Mouse (Mus musculus): ENCODE data around the gene Efhb. TPM values are rescaled to one million over a fixed set of nuclear protein-coding genes. Genes with fewer than 3 reads are reported as not detected.
A peak's percentile ranks its signal among the peaks of the same experiment; 100 is the strongest.

The Efhb gene
- polyA plus RNA-seq (2016; fragmentation: Nextera tagmentation; extraction: Ambion mirVana) = 0.26 and 0.31 TPM in 2 replicates

GRCm38 (mm10) chr17:53462603-53463495 is at the start of gene Efhb:
TSS of gene Efhb (minus strand) at chr17:53463321.
- Histone ChIP-seq H3K27me3 (ENCODE audit: low read depth, poor library complexity, severe bottlenecking) (no peaks in the 10 kb centered on the region), H3K4me1 (peaks cover 3% of the 10 kb centered on the region), H3K4me3 (peak within 1 kb of the TSS; percentile 54), H3K27ac (peak within 1 kb of the TSS; percentile 63; the same call in 1 of the 2 replicates), H3K36me3 (no peaks in the 10 kb centered on the region), H3K9me3 (replicated peaks) (no peaks in the 10 kb centered on the region)
- 24% methylated on average over 26 of the region's 26 CpGs for WGBS
- peak; percentile 83 for DNase-seq (ENCODE audit: low spot score)

DNA sequence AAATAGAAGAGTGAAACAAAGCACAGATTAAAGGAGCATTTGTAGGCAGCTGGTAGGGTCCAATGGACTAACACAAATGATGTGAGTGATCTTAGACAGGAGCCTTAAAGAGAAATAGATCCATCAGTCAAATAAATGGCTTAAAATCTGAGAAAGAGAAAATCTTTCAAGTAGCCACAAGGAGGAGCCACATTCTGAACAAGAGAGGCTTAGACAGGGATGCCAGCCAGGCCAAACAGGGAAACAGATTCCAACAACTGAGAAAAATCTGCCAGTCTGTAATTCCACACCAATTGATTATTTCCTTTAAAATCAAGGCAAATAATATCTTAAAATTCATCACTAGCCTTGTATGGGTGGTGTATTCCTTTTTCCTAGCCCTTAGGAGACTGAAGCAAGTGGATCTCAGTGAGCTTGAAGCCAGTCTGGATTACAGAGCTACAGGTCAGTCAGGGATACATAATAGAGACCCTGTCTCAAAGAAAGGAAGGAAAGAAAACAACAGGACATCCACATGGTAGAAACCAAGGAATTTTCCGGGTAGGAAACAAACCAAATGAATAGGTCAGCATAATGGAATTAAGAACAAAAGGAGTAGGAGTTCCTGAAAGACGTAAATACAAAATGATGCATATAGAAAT is 49.3 kb upstream of the Efhb start:
- no peaks in the 10 kb centered on the region for H3K27me3 ChIP-seq (ENCODE audit: low read depth, poor library complexity, severe bottlenecking)
- DNase-seq (ENCODE audit: low spot score) = no peak
- no peaks in the 10 kb centered on the region for H3K9me3 ChIP-seq (replicated peaks)
- peaks cover 14% of the 10 kb centered on the region for H3K36me3 ChIP-seq
- WGBS = 96% methylated on average over 2 of the region's 2 CpGs
- no peak overlapping the region for H3K4me3 ChIP-seq
- no peaks in the 10 kb centered on the region; the same call in 1 of the 2 replicates for H3K4me1 ChIP-seq
- no peak overlapping the region for H3K27ac ChIP-seq

- no peak for DNase-seq (ENCODE audit: low spot score)
- no peaks in the 10 kb centered on the region for H3K9me3 ChIP-seq (replicated peaks)
- no peaks in the 10 kb centered on the region for H3K27me3 ChIP-seq (ENCODE audit: low read depth, poor library complexity, severe bottlenecking)
- peaks cover 83% of the 10 kb centered on the region for H3K36me3 ChIP-seq
- WGBS = 96% methylated on average over 2 of the region's 2 CpGs
- H3K4me3 ChIP-seq = no peak overlapping the region
- H3K4me1 ChIP-seq = no peaks in the 10 kb centered on the region
- no peak overlapping the region for H3K27ac ChIP-seq
Observed at GRCm38 (mm10) chr17:53502966-53503365, 39.8 kb upstream of the Efhb start.

- no peaks in the 10 kb centered on the region for H3K4me1 ChIP-seq
- 98% methylated on average over 1 of the region's 1 CpGs for WGBS
- H3K4me3 ChIP-seq = no peak overlapping the region
- no peaks in the 10 kb centered on the region for H3K27me3 ChIP-seq (ENCODE audit: low read depth, poor library complexity, severe bottlenecking)
- H3K36me3 ChIP-seq = peaks cover 89% of the 10 kb centered on the region
- no peak overlapping the region for H3K27ac ChIP-seq
- no peak for DNase-seq (ENCODE audit: low spot score)
- no peaks in the 10 kb centered on the region for H3K9me3 ChIP-seq (replicated peaks)
Observed at GRCm38 (mm10) chr17:53489007-53489378, 25.9 kb upstream of the Efhb start.

DNA sequence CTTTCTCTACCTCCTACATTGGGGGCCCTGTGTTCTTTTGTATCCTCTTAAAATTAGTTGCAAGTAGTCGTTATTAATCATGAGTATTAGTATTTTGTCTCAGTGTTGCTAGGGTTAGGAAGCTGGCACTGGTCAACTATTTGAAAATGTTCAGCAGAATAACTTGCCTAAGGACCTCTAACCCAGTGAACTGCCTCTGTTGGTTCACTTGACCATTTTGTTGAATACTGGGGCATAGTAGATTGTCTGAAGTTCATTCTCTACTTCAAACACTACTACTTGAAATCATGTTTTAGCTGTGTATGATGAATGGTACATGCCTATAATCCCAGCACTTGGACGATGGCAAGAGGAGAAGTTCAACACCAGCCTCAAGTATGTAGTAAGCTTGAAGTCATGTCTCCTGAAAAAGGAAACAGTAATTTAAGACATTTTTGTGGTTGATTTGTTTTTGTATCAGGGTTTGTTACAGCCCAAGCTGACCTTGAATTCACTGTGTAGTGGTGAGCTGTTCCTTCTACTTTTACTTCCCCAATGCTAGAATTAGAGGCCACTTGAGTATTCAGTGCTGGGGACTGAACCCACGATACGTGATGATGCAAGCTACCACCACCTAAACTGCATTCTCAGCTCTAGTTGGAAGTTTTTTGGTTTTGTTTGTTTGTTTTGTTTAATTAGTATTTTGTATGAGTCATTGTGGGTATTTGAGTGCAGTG is 25.3 kb upstream of the Efhb start:
- no peak overlapping the region for H3K27ac ChIP-seq
- no peaks in the 10 kb centered on the region for H3K27me3 ChIP-seq (ENCODE audit: low read depth, poor library complexity, severe bottlenecking)
- no peak for DNase-seq (ENCODE audit: low spot score)
- H3K9me3 ChIP-seq (replicated peaks) = no peaks in the 10 kb centered on the region
- WGBS = 90% methylated on average over 4 of the region's 4 CpGs
- H3K4me3 ChIP-seq = no peak overlapping the region
- no peaks in the 10 kb centered on the region for H3K4me1 ChIP-seq
- H3K36me3 ChIP-seq = peaks cover 87% of the 10 kb centered on the region

- Histone ChIP-seq H3K4me1 (peaks cover 16% of the 10 kb centered on the region), H3K4me3 (peak overlapping the region; percentile 96), H3K36me3 (peaks cover 23% of the 10 kb centered on the region), H3K27me3 (ENCODE audit: low read depth, poor library complexity, severe bottlenecking) (no peaks in the 10 kb centered on the region), H3K9me3 (replicated peaks) (no peaks in the 10 kb centered on the region), H3K27ac (no peak overlapping the region)
- DNase-seq (ENCODE audit: low spot score) = no peak
- WGBS = 60% methylated on average over 7 of the region's 7 CpGs
Observed at GRCm38 (mm10) chr17:53480433-53480832, 17.3 kb upstream of the Efhb start.

DNA sequence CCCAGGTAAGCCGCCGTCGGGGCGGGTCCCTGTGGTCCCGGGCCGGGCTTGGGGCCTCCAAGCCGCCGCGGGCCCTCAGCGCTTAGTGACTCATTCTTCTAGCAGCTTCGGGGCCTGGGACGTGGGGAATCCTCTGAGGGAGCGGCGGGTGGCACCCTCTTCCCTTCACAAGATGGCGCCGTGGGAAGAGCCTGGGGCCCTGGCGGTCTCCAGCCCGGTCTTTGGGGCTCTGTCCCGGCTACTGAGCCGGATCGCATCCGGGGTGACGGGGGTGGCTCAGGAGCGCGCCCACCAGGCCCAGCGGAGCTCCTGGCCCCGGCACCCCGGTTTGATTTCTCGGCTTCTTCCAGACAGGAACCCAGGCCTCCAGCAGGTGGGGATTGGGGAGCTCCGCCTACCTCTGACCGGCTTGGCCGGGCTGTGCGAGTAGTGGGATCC is 16.5 kb upstream of the Efhb start:
- peaks cover 15% of the 10 kb centered on the region for H3K36me3 ChIP-seq
- H3K27ac ChIP-seq = peak overlapping the region; percentile 94
- H3K9me3 ChIP-seq (replicated peaks) = no peaks in the 10 kb centered on the region
- no peaks in the 10 kb centered on the region for H3K27me3 ChIP-seq (ENCODE audit: low read depth, poor library complexity, severe bottlenecking)
- under 1% methylated on average over 33 of the region's 33 CpGs for WGBS
- peak overlapping the region; percentile 96 for H3K4me3 ChIP-seq
- H3K4me1 ChIP-seq = peaks cover 16% of the 10 kb centered on the region
- peak; percentile 72 for DNase-seq (ENCODE audit: low spot score)

GRCm38 (mm10) chr17:53478858-53479603 is 15.9 kb upstream of the Efhb start, which contains the start of gene Rab5a:
TSS of gene Rab5a (plus strand) at chr17:53479234.
- H3K4me3 ChIP-seq = peak within 1 kb of the TSS; percentile 96
- H3K27ac ChIP-seq = peak within 1 kb of the TSS; percentile 94
- H3K9me3 ChIP-seq (replicated peaks) = no peaks in the 10 kb centered on the region
- WGBS = under 1% methylated on average over 82 of the region's 82 CpGs
- peaks cover 9% of the 10 kb centered on the region for H3K36me3 ChIP-seq
- H3K27me3 ChIP-seq (ENCODE audit: low read depth, poor library complexity, severe bottlenecking) = no peaks in the 10 kb centered on the region
- H3K4me1 ChIP-seq = peaks cover 16% of the 10 kb centered on the region
- peak; percentile 100 for DNase-seq (ENCODE audit: low spot score)

DNA sequence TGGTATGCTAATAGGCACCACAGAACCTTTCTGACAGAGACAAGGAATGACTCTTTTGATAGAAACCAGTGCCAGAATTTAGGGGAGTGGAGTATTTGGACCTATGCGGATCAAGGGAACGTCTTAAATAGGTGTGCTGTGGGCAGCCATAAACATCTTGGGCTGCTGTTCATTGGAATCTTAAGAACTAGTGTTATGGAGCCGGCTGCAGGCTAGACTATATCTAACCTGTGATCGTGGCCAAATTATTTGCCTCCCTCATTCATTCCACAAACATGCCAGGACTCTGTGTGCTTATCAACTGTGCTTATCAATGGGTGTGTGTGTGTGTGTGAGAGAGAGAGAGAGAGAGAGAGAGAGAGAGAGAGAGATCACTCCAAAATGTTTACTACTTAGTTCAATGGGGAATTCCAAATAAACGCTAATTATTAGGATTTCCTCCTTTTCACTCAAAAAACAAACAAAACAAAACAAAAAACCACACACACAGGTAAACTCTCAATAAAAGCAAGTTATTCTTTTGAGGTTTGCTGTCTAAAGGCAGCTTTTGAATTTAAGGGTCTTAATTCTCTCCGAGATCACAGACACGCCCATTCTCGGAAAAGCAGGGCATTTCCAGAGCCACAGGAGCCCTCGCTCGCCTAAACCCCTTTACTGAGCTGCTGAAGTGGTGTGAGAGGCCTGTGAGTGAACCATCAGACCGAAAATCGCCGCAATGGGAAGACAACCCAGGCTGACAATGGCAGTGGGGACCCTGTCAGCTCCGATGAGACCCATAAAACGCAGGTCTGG is 15.1 kb upstream of the Efhb start:
- WGBS = 10% methylated on average over 15 of the region's 15 CpGs
- 0 out of 2 replicates have a peak, but pooled peaks cover 4% of the 10 kb centered on the region for H3K36me3 ChIP-seq
- H3K9me3 ChIP-seq (replicated peaks) = no peaks in the 10 kb centered on the region
- H3K4me3 ChIP-seq = peak overlapping the region; percentile 96
- no peaks in the 10 kb centered on the region for H3K27me3 ChIP-seq (ENCODE audit: low read depth, poor library complexity, severe bottlenecking)
- H3K4me1 ChIP-seq = peaks cover 16% of the 10 kb centered on the region
- H3K27ac ChIP-seq = peak overlapping the region; percentile 94
- DNase-seq (ENCODE audit: low spot score) = no peak

DNA sequence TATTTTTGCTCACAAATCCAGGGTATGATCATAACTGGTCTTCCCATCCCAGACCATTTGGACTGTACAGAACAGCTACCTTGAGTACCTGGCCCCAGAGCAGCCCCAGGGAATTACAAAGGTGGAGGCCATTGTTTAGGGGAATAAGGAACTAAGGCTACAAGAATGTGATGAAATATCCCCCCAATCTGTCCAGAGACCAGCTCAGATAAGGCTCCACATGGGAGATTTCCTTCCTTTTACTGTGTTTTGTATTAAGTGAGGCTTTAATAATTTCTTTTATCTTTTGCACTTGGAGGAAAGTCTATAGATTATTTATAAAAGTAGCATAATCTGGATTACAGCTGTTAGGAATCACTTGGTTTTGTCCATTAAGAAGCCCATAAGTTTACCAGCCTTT is 5.6 kb upstream of the Efhb start:
- no peak overlapping the region for H3K4me3 ChIP-seq
- H3K4me1 ChIP-seq = peaks cover under 1% of the 10 kb centered on the region; the same call in 1 of the 2 replicates
- no peaks in the 10 kb centered on the region for H3K27me3 ChIP-seq (ENCODE audit: low read depth, poor library complexity, severe bottlenecking)
- H3K27ac ChIP-seq = no peak overlapping the region
- no peaks in the 10 kb centered on the region for H3K9me3 ChIP-seq (replicated peaks)
- no peak for DNase-seq (ENCODE audit: low spot score)
- H3K36me3 ChIP-seq = no peaks in the 10 kb centered on the region

DNA sequence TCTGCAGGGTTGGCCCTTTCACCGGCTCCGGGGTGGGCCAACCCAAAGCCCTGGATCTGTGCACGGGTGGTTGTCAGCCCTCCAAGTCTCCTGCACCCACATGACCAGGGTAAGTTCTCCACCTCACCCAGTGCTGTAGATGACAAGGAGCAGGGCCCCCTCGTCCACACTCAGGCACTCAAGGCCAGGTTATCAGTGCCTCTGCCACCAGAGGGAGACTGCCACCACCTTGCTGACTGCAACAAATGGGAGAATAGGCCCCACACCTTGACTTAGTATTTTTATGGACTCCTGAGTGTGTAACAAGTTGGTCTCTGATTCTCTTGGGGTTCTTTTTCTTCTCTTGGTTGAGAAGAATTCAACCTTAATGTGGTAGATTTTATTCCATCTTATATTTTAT is 2.4 kb upstream of the Efhb start:
- H3K4me1 ChIP-seq = peaks cover 3% of the 10 kb centered on the region
- H3K27ac ChIP-seq = no peak overlapping the region
- no peaks in the 10 kb centered on the region for H3K9me3 ChIP-seq (replicated peaks)
- 61% methylated on average over 4 of the region's 4 CpGs for WGBS
- no peaks in the 10 kb centered on the region for H3K27me3 ChIP-seq (ENCODE audit: low read depth, poor library complexity, severe bottlenecking)
- H3K36me3 ChIP-seq = no peaks in the 10 kb centered on the region
- H3K4me3 ChIP-seq = no peak overlapping the region
- DNase-seq (ENCODE audit: low spot score) = no peak

GRCm38 (mm10) chr17:53463496-53463840 is 347 bp upstream of the Efhb start:
- peak overlapping the region; percentile 54 for H3K4me3 ChIP-seq
- DNase-seq (ENCODE audit: low spot score) = no peak
- peaks cover 3% of the 10 kb centered on the region for H3K4me1 ChIP-seq
- no peaks in the 10 kb centered on the region for H3K36me3 ChIP-seq
- no peaks in the 10 kb centered on the region for H3K9me3 ChIP-seq (replicated peaks)
- H3K27me3 ChIP-seq (ENCODE audit: low read depth, poor library complexity, severe bottlenecking) = no peaks in the 10 kb centered on the region
- 32% methylated on average over 7 of the region's 9 CpGs for WGBS
- peak overlapping the region; percentile 63; the same call in 1 of the 2 replicates for H3K27ac ChIP-seq
